Mouse (Mus musculus): ENCODE measurements around the gene Polrmt. TPM values are rescaled to one million over a fixed set of nuclear protein-coding genes. Genes with fewer than 3 reads are reported as not detected.

The Polrmt gene
- total and polyA plus RNA-seq, 2 experiments, result 7.7 to 42.4 TPM

- no peak overlapping the region for H3K9ac ChIP-seq (ENCODE audit: low read depth, low read length)
- no peak overlapping the region for H3K4me3 ChIP-seq (ENCODE audit: insufficient read depth, low read depth, low read length)
- 0 out of 2 replicates have a peak, but pooled peaks cover 5% of the 10 kb centered on the region for H3K27me3 ChIP-seq (ENCODE audit: control insufficient read depth, insufficient read depth, low read length)
- no peaks in the 10 kb centered on the region for H3K4me1 ChIP-seq (ENCODE audit: control insufficient read depth, insufficient read depth, low read length)
- H3K36me3 ChIP-seq (ENCODE audit: control insufficient read depth, insufficient read depth, low read length), result no peaks in the 10 kb centered on the region
- H3K79me2 ChIP-seq (ENCODE audit: control insufficient read depth, insufficient read depth, low read length), result no peaks in the 10 kb centered on the region
- TF ChIP-seq CTCF (IDR thresholded peaks at IDR 0.05; ENCODE audit: low read depth, low read length) (no peak), POLR2A (IDR thresholded peaks at IDR 0.05; ENCODE audit: extremely low read depth, insufficient read depth, low read length) (no peak)
- H3K27ac ChIP-seq (replicated peaks; ENCODE audit: insufficient read depth, low read depth, low read length), result no peak overlapping the region
- DNase-seq (ENCODE audit: extremely low read depth, low read depth, low spot score), result no peak
- 78% methylated on average over 5 of the region's 5 CpGs for WGBS
These were observed 46.1 kb upstream of the Polrmt start for GRCm38 (mm10) chr10:79792339-79793040.

GRCm38 (mm10) chr10:79790861-79791260 lies 44.5 kb upstream of the Polrmt start, which contains the start of gene Prss57:
Gene Prss57, minus strand, starts transcription at chr10:79790961.
- 0 out of 2 replicates have a peak, but pooled peaks cover 5% of the 10 kb centered on the region for H3K27me3 ChIP-seq (ENCODE audit: control insufficient read depth, insufficient read depth, low read length)
- H3K4me1 ChIP-seq (ENCODE audit: control insufficient read depth, insufficient read depth, low read length), result no peaks in the 10 kb centered on the region
- H3K79me2 ChIP-seq (ENCODE audit: control insufficient read depth, insufficient read depth, low read length), result no peaks in the 10 kb centered on the region
- no peak within 1 kb of the TSS for H3K4me3 ChIP-seq (ENCODE audit: insufficient read depth, low read depth, low read length)
- DNase-seq (ENCODE audit: extremely low read depth, low read depth, low spot score), result no peak
- TF ChIP-seq CTCF (IDR thresholded peaks at IDR 0.05; ENCODE audit: low read depth, low read length) (no peak), POLR2A (IDR thresholded peaks at IDR 0.05; ENCODE audit: extremely low read depth, insufficient read depth, low read length) (no peak)
- WGBS, result 90% methylated on average over 4 of the region's 4 CpGs
- no peak within 1 kb of the TSS for H3K27ac ChIP-seq (replicated peaks; ENCODE audit: insufficient read depth, low read depth, low read length)
- H3K9ac ChIP-seq (ENCODE audit: low read depth, low read length), result no peak within 1 kb of the TSS
- no peaks in the 10 kb centered on the region for H3K36me3 ChIP-seq (ENCODE audit: control insufficient read depth, insufficient read depth, low read length)

- Histone ChIP-seq H3K9ac (ENCODE audit: low read depth, low read length) (no peak overlapping the region), H3K36me3 (ENCODE audit: control insufficient read depth, insufficient read depth, low read length) (no peaks in the 10 kb centered on the region), H3K4me3 (ENCODE audit: insufficient read depth, low read depth, low read length) (no peak overlapping the region), H3K27me3 (ENCODE audit: control insufficient read depth, insufficient read depth, low read length) (0 out of 2 replicates have a peak, but pooled peaks cover 5% of the 10 kb centered on the region), H3K79me2 (ENCODE audit: control insufficient read depth, insufficient read depth, low read length) (no peaks in the 10 kb centered on the region), H3K27ac (replicated peaks; ENCODE audit: insufficient read depth, low read depth, low read length) (no peak overlapping the region), H3K4me1 (ENCODE audit: control insufficient read depth, insufficient read depth, low read length) (no peaks in the 10 kb centered on the region)
- WGBS, result 75% methylated on average over 2 of the region's 2 CpGs
- no peak for TF ChIP-seq CTCF (IDR thresholded peaks at IDR 0.05; ENCODE audit: low read depth, low read length)
- TF ChIP-seq POLR2A (IDR thresholded peaks at IDR 0.05; ENCODE audit: extremely low read depth, insufficient read depth, low read length), result no peak
- DNase-seq (ENCODE audit: extremely low read depth, low read depth, low spot score), result no peak
These were observed 43.2 kb upstream of the Polrmt start for GRCm38 (mm10) chr10:79789581-79789980.

- 35% methylated on average over 7 of the region's 7 CpGs for WGBS
- H3K36me3 ChIP-seq (ENCODE audit: control insufficient read depth, insufficient read depth, low read length), result no peaks in the 10 kb centered on the region
- no peak overlapping the region for H3K27ac ChIP-seq (replicated peaks; ENCODE audit: insufficient read depth, low read depth, low read length)
- H3K79me2 ChIP-seq (ENCODE audit: control insufficient read depth, insufficient read depth, low read length), result no peaks in the 10 kb centered on the region
- DNase-seq (ENCODE audit: extremely low read depth, low read depth, low spot score), result peak; percentile 53
- no peaks in the 10 kb centered on the region for H3K4me1 ChIP-seq (ENCODE audit: control insufficient read depth, insufficient read depth, low read length)
- H3K4me3 ChIP-seq (ENCODE audit: insufficient read depth, low read depth, low read length), result no peak overlapping the region
- H3K9ac ChIP-seq (ENCODE audit: low read depth, low read length), result no peak overlapping the region
- no peak for TF ChIP-seq POLR2A (IDR thresholded peaks at IDR 0.05; ENCODE audit: extremely low read depth, insufficient read depth, low read length)
- TF ChIP-seq CTCF (IDR thresholded peaks at IDR 0.05; ENCODE audit: low read depth, low read length), result peak; percentile 64
- H3K27me3 ChIP-seq (ENCODE audit: control insufficient read depth, insufficient read depth, low read length), result 0 out of 2 replicates have a peak, but pooled peaks cover 1% of the 10 kb centered on the region
These were observed 42.2 kb upstream of the Polrmt start for GRCm38 (mm10) chr10:79788386-79789158.

- Histone ChIP-seq H3K27me3 (ENCODE audit: control insufficient read depth, insufficient read depth, low read length) (no peaks in the 10 kb centered on the region), H3K4me3 (ENCODE audit: insufficient read depth, low read depth, low read length) (no peak overlapping the region), H3K27ac (replicated peaks; ENCODE audit: insufficient read depth, low read depth, low read length) (no peak overlapping the region), H3K4me1 (ENCODE audit: control insufficient read depth, insufficient read depth, low read length) (no peaks in the 10 kb centered on the region; the same call in 1 of the 2 replicates), H3K79me2 (ENCODE audit: control insufficient read depth, insufficient read depth, low read length) (no peaks in the 10 kb centered on the region), H3K36me3 (ENCODE audit: control insufficient read depth, insufficient read depth, low read length) (no peaks in the 10 kb centered on the region), H3K9ac (ENCODE audit: low read depth, low read length) (no peak overlapping the region)
- no peak for DNase-seq (ENCODE audit: extremely low read depth, low read depth, low spot score)
- WGBS, result 56% methylated on average over 27 of the region's 27 CpGs
- TF ChIP-seq POLR2A (IDR thresholded peaks at IDR 0.05; ENCODE audit: extremely low read depth, insufficient read depth, low read length) (no peak), CTCF (IDR thresholded peaks at IDR 0.05; ENCODE audit: low read depth, low read length) (peak; percentile 47; the same call in 1 of the 2 replicates)
These were observed 37.8 kb upstream of the Polrmt start for GRCm38 (mm10) chr10:79783920-79784800.
